ENCODE assay signal across 24 mouse cellular contexts in genomic region chr2:166409391-166409790, GRCm38 (mm10).
DNase-seq lines count a peak whose midpoint lies in the region; ATAC-seq lines count a peak whose summit lies in the region.
"Had no signal": no experiment of that assay in that cellular context is flagged by ENCODE, and none has a peak within 500 bp of the region (broad histone marks: within the 10 kb centered on the region; RNA-seq: fewer than 3 reads in every experiment).

No protein-coding gene starts in this region.

- no peak overlapping the region for H3K4me2 ChIP-seq in embryonic facial prominence, embryonic 12.5 days (replicated peaks)
- H3K4me2 ChIP-seq in embryonic facial prominence, embryonic 15.5 days (replicated peaks), result no peak overlapping the region
- H3K4me2 ChIP-seq: forebrain, embryonic 12.5 days had no signal

- H3K36me3 ChIP-seq in embryonic facial prominence, embryonic 12.5 days, result no peaks in the 10 kb centered on the region
- no peaks in the 10 kb centered on the region for H3K36me3 ChIP-seq in embryonic facial prominence, embryonic 10.5 days (replicated peaks)
- H3K36me3 ChIP-seq in embryonic facial prominence, embryonic 15.5 days, result no peaks in the 10 kb centered on the region
- H3K36me3 ChIP-seq: forebrain, embryonic 10.5 days; forebrain, embryonic 12.5 days; G1E had no signal

- no peak overlapping the region for H3K9ac ChIP-seq in embryonic facial prominence, embryonic 12.5 days
- H3K9ac ChIP-seq in embryonic facial prominence, embryonic 15.5 days, result no peak overlapping the region
- H3K9ac ChIP-seq: forebrain, embryonic 12.5 days had no signal

- H3K27ac ChIP-seq in embryonic facial prominence, embryonic 12.5 days, result peak overlapping the region; percentile 47; the same call in 1 of the 2 replicates
- no peak overlapping the region for H3K27ac ChIP-seq in embryonic facial prominence, embryonic 10.5 days (replicated peaks)
- H3K27ac ChIP-seq in embryonic facial prominence, embryonic 15.5 days (replicated peaks), result 0 out of 2 replicates have a peak overlapping the region, but pooled peaks have one; percentile 34
- H3K27ac ChIP-seq: forebrain, embryonic 10.5 days; forebrain, embryonic 12.5 days had no signal

- H3K4me1 ChIP-seq in embryonic facial prominence, embryonic 12.5 days, result peaks cover 43% of the 10 kb centered on the region
- peaks cover 68% of the 10 kb centered on the region for H3K4me1 ChIP-seq in embryonic facial prominence, embryonic 10.5 days
- H3K4me1 ChIP-seq in embryonic facial prominence, embryonic 15.5 days, result peaks cover 27% of the 10 kb centered on the region

- no peak overlapping the region for H3K4me3 ChIP-seq in embryonic facial prominence, embryonic 12.5 days
- H3K4me3 ChIP-seq in embryonic facial prominence, embryonic 10.5 days, result no peak overlapping the region
- H3K4me3 ChIP-seq in embryonic facial prominence, embryonic 15.5 days (replicated peaks), result no peak overlapping the region
- H3K4me3 ChIP-seq: erythroblast, embryonic 14.5 days; forebrain, embryonic 10.5 days; forebrain, embryonic 12.5 days had no signal

- WGBS in embryonic facial prominence, embryonic 12.5 days, result 70% methylated on average over 5 of the region's 5 CpGs
- WGBS in embryonic facial prominence, embryonic 10.5 days, result 86% methylated on average over 5 of the region's 5 CpGs
- 58% methylated on average over 5 of the region's 5 CpGs for WGBS in embryonic facial prominence, embryonic 15.5 days

- no peaks in the 10 kb centered on the region for H3K27me3 ChIP-seq in embryonic facial prominence, embryonic 12.5 days
- H3K27me3 ChIP-seq in embryonic facial prominence, embryonic 10.5 days (replicated peaks; ENCODE audit: low read depth, poor library complexity, severe bottlenecking), result no peaks in the 10 kb centered on the region
- H3K27me3 ChIP-seq in embryonic facial prominence, embryonic 15.5 days, result 0 out of 2 replicates have a peak, but pooled peaks cover 7% of the 10 kb centered on the region
- H3K27me3 ChIP-seq: Patski had no signal

- no peak for DNase-seq in embryonic facial prominence, embryonic 10.5 days (ENCODE audit: low spot score)
- DNase-seq in 3T3-L1 (ENCODE audit: low read depth, low spot score) (peak; percentile 40), ZHBTc4 (ENCODE audit: low read depth, low spot score) (peak; percentile 53)
- no peak for DNase-seq in cerebellum, postnatal 10 days
- no peak for DNase-seq in layer of hippocampus, adult 9-10 months (ENCODE audit: low spot score)
- DNase-seq: adrenal gland, adult 8-10 months; adrenal gland, postnatal 14 days; adrenal gland, postnatal 36 days; cerebellum, adult 11-12 months; cerebellum, adult 2 months; cerebellum, adult 9-10 months; cerebellum, postnatal 14 days; cerebellum, postnatal 36 days; embryo, embryonic 11 days had no signal

- ATAC-seq in embryonic facial prominence, embryonic 12.5 days (ENCODE audit: insufficient number of reproducible peaks, insufficient read depth, low FRiP score, low TSS enrichment), result no peak
- ATAC-seq in embryonic facial prominence, embryonic 15.5 days (ENCODE audit: insufficient number of reproducible peaks, low FRiP score, low TSS enrichment, low read depth), result no peak
- ATAC-seq: activated CD4-positive, CD25-positive, alpha-beta regulatory T cell, adult 4 months; forebrain, embryonic 14.5 days; forebrain, embryonic 16.5 days; Patski had no signal

- 0 out of 2 replicates have a peak, but pooled peaks cover 3% of the 10 kb centered on the region for H3K9me3 ChIP-seq in embryonic facial prominence, embryonic 12.5 days
- peaks cover 8% of the 10 kb centered on the region for H3K9me3 ChIP-seq in embryonic facial prominence, embryonic 10.5 days
- no peaks in the 10 kb centered on the region for H3K9me3 ChIP-seq in embryonic facial prominence, embryonic 15.5 days (replicated peaks)
- H3K9me3 ChIP-seq: forebrain, embryonic 10.5 days; forebrain, embryonic 12.5 days had no signal

Comparison
In these comparisons a context has a peak if more than half of its experiments do, and no peak if none do; other contexts are left out.
1. DNase-seq: peak in 3T3-L1 (single experiment) and ZHBTc4 (single experiment); none in embryonic facial prominence, embryonic 10.5 days (single experiment), cerebellum, postnatal 10 days (0 of 2) and layer of hippocampus, adult 9-10 months (single experiment).